Mouse (Mus musculus) neural tube, embryonic 11.5 days (tissue): ENCODE measurements around the gene Rnf220. TPM values are rescaled to one million over a fixed set of nuclear protein-coding genes. Genes with fewer than 3 reads are reported as not detected.

Source experiments
- ATAC-seq: fragments of 200-750 bp; cut with Nextera tagmentation; 2 replicates; pipeline ENCODE4 v1.8.0; 2017; ENCODE audit warnings: moderate number of reproducible peaks, mild to moderate bottlenecking, moderate TSS enrichment, moderate library complexity; ENCODE audit not compliant: insufficient read depth, low FRiP score, low TSS enrichment
- DNase-seq: peaks from one replicate; pipeline ENCODE4 v3.0.0-alpha.2; 2015; ENCODE audit warnings: low spot score
- H3K27ac ChIP-seq: fragments of 300-500 bp; sonication (generic); 2 replicates; pipeline ENCODE4 v1.5.1; 2014; ENCODE audit warnings: low read depth, mild to moderate bottlenecking, low read length
- H3K27me3 ChIP-seq: fragments of 300-500 bp; sonication (generic); 2 replicates; pipeline ENCODE4 v1.6.1; 2014; ENCODE audit warnings: mild to moderate bottlenecking, low read length, mixed read lengths; ENCODE audit not compliant: control insufficient read depth, insufficient read depth
- H3K36me3 ChIP-seq: fragments of 300-500 bp; sonication (generic); 2 replicates; pipeline ENCODE4 v1.6.1; 2014; ENCODE audit warnings: mild to moderate bottlenecking, low read length, moderate library complexity, mixed read lengths; ENCODE audit not compliant: control insufficient read depth, insufficient read depth
- H3K4me1 ChIP-seq: fragments of 300-500 bp; sonication (generic); 2 replicates; pipeline ENCODE4 v1.6.1; 2014; ENCODE audit warnings: low read length, mixed read lengths; ENCODE audit not compliant: control insufficient read depth, insufficient read depth
- H3K4me2 ChIP-seq: fragments of 300-500 bp; sonication (generic); 2 replicates; pipeline ENCODE4 v1.6.1; 2014; ENCODE audit warnings: low read depth, mild to moderate bottlenecking, moderate library complexity
- H3K4me3 ChIP-seq: fragments of 300-500 bp; sonication (generic); 2 replicates; pipeline ENCODE4 v1.5.1; 2014; ENCODE audit warnings: low read depth, low read length
- H3K9ac ChIP-seq: fragments of 300-500 bp; sonication (generic); 2 replicates; pipeline ENCODE4 v1.6.1; 2014; ENCODE audit warnings: mild to moderate bottlenecking, low read length
- H3K9me3 ChIP-seq: fragments of 300-500 bp; sonication (generic); 2 replicates; pipeline ENCODE4 v1.6.1; 2016; ENCODE audit warnings: low read length; ENCODE audit not compliant: control insufficient read depth
- WGBS: fragments of 180-500 bp; shearing (Covaris S2); extraction: QIAGEN DNeasy Blood & Tissue Kit; methylation state at CpG from one replicate; pipeline ENCODE4 v1.1.7; 2014; 5-methylcytosine and 5-hydroxymethylcytosine counted together
- polyA plus RNA-seq: library from polyadenylated mRNA; unstranded; fragments of >200 nt; fragmentation: Nextera tagmentation; extraction: Ambion mirVana; gene quantifications from 2 replicates; pipeline ENCODE4 v1.2.1, GENCODE M21; 2014

Rnf220 gene
- polyA plus RNA-seq, 1 experiment from 2014 or later: 76.8 TPM

GRCm38 (mm10) chr4:117281090-117281845 is 215.6 kb downstream of the Rnf220 start:
- no peak for DNase-seq
- 35% methylated on average over 19 of the region's 19 CpGs for WGBS

GRCm38 (mm10) chr4:117280397-117280930 is 216.4 kb downstream of the Rnf220 start:
- Histone ChIP-seq H3K9me3 (no peaks in the 10 kb centered on the region), H3K27me3 (no peaks in the 10 kb centered on the region), H3K9ac (no peak overlapping the region), H3K4me1 (peaks cover 39% of the 10 kb centered on the region), H3K4me2 (no peak overlapping the region), H3K27ac (no peak overlapping the region), H3K36me3 (peaks cover 18% of the 10 kb centered on the region), H3K4me3 (no peak overlapping the region)
- WGBS: 74% methylated on average over 8 of the region's 8 CpGs
- no peak for ATAC-seq
- DNase-seq: no peak

More at GRCm38 (mm10) chr4:117281090-117281845, 215.6 kb downstream of the Rnf220 start:
- Histone ChIP-seq H3K27ac (no peak overlapping the region), H3K4me2 (no peak overlapping the region), H3K36me3 (peaks cover 16% of the 10 kb centered on the region), H3K4me3 (no peak overlapping the region), H3K9ac (no peak overlapping the region), H3K27me3 (no peaks in the 10 kb centered on the region), H3K9me3 (no peaks in the 10 kb centered on the region), H3K4me1 (peaks cover 42% of the 10 kb centered on the region)
- no peak for ATAC-seq

GRCm38 (mm10) chr4:117279253-117279642 is 217.6 kb downstream of the Rnf220 start:
- Histone ChIP-seq H3K4me1 (peaks cover 28% of the 10 kb centered on the region), H3K27me3 (no peaks in the 10 kb centered on the region), H3K4me3 (no peak overlapping the region), H3K9me3 (peaks cover 2% of the 10 kb centered on the region; the same call in 1 of the 2 replicates), H3K27ac (no peak overlapping the region), H3K9ac (no peak overlapping the region), H3K36me3 (peaks cover 23% of the 10 kb centered on the region), H3K4me2 (no peak overlapping the region)
- WGBS: 61% methylated on average over 2 of the region's 2 CpGs
- no peak for ATAC-seq
- DNase-seq: no peak

GRCm38 (mm10) chr4:117278381-117279252 is 218.2 kb downstream of the Rnf220 start:
- Histone ChIP-seq H3K36me3 (peaks cover 28% of the 10 kb centered on the region), H3K27me3 (no peaks in the 10 kb centered on the region), H3K9ac (no peak overlapping the region), H3K9me3 (peaks cover 2% of the 10 kb centered on the region; the same call in 1 of the 2 replicates), H3K4me1 (peaks cover 22% of the 10 kb centered on the region), H3K4me3 (no peak overlapping the region), H3K4me2 (no peak overlapping the region), H3K27ac (no peak overlapping the region)
- 66% methylated on average over 10 of the region's 10 CpGs for WGBS
- no peak for ATAC-seq
- DNase-seq: no peak

- Histone ChIP-seq H3K27me3 (no peaks in the 10 kb centered on the region), H3K9ac (no peak overlapping the region), H3K27ac (no peak overlapping the region), H3K36me3 (peaks cover 30% of the 10 kb centered on the region), H3K4me1 (peaks cover 19% of the 10 kb centered on the region), H3K9me3 (peaks cover 2% of the 10 kb centered on the region; the same call in 1 of the 2 replicates), H3K4me3 (no peak overlapping the region), H3K4me2 (no peak overlapping the region)
- DNase-seq (no peak), ATAC-seq (no peak)
- 85% methylated on average over 7 of the region's 7 CpGs for WGBS
Measured at GRCm38 (mm10) chr4:117277687-117278086, 219.2 kb downstream of the Rnf220 start.

- Histone ChIP-seq H3K4me1 (peaks cover 25% of the 10 kb centered on the region), H3K4me2 (no peak overlapping the region), H3K27ac (peak overlapping the region; percentile 60), H3K9me3 (peaks cover 2% of the 10 kb centered on the region; the same call in 1 of the 2 replicates), H3K36me3 (peaks cover 30% of the 10 kb centered on the region), H3K4me3 (no peak overlapping the region), H3K27me3 (no peaks in the 10 kb centered on the region), H3K9ac (no peak overlapping the region)
- 76% methylated on average over 13 of the region's 13 CpGs for WGBS
- peak; percentile 44 for DNase-seq
- ATAC-seq: no peak
Measured at GRCm38 (mm10) chr4:117277021-117277420, 219.8 kb downstream of the Rnf220 start.

GRCm38 (mm10) chr4:117276281-117276711 is 220.6 kb downstream of the Rnf220 start:
- ATAC-seq: peak; percentile 46; the same call in 1 of the 2 replicates
- Histone ChIP-seq H3K9ac (no peak overlapping the region), H3K27ac (peak overlapping the region; percentile 60; the same call in 1 of the 2 replicates)

GRCm38 (mm10) chr4:117274720-117275119 is 222.1 kb downstream of the Rnf220 start:
- DNase-seq: no peak
- peaks cover 24% of the 10 kb centered on the region for H3K4me1 ChIP-seq
- 95% methylated on average over 4 of the region's 4 CpGs for WGBS

More at GRCm38 (mm10) chr4:117276281-117276711, 220.6 kb downstream of the Rnf220 start:
- Histone ChIP-seq H3K4me3 (no peak overlapping the region), H3K36me3 (peaks cover 30% of the 10 kb centered on the region), H3K4me2 (no peak overlapping the region), H3K4me1 (peaks cover 25% of the 10 kb centered on the region), H3K9me3 (peaks cover 2% of the 10 kb centered on the region; the same call in 1 of the 2 replicates), H3K27me3 (no peaks in the 10 kb centered on the region)
- peak; percentile 58 for DNase-seq
- 65% methylated on average over 17 of the region's 17 CpGs for WGBS

More at GRCm38 (mm10) chr4:117274720-117275119, 222.1 kb downstream of the Rnf220 start:
- Histone ChIP-seq H3K4me3 (no peak overlapping the region), H3K9ac (no peak overlapping the region), H3K36me3 (peaks cover 30% of the 10 kb centered on the region), H3K27ac (no peak overlapping the region), H3K9me3 (peaks cover 2% of the 10 kb centered on the region; the same call in 1 of the 2 replicates), H3K27me3 (no peaks in the 10 kb centered on the region), H3K4me2 (no peak overlapping the region)
- ATAC-seq: no peak
